Mouse (Mus musculus) kidney, embryonic 16.5 days (tissue): ENCODE data around the gene Lmo7. TPM values are rescaled to one million over a fixed set of nuclear protein-coding genes. Genes with fewer than 3 reads are reported as not detected.

ENCODE experiments used
- ATAC-seq: fragments of 200-750 bp; cut with Nextera tagmentation; 2 replicates; pipeline ENCODE4 v1.8.0; 2017; ENCODE audit warnings: moderate TSS enrichment; ENCODE audit not compliant: low FRiP score, low TSS enrichment
- H3K27ac ChIP-seq: fragments of 300-500 bp; sonication (generic); 2 replicates; pipeline ENCODE4 v1.5.1; 2014; ENCODE audit warnings: low read length
- H3K27me3 ChIP-seq: fragments of 300-500 bp; sonication (generic); 2 replicates; pipeline ENCODE4 v1.6.1; 2014; ENCODE audit warnings: low read length, control low read depth, mixed read lengths; ENCODE audit not compliant: insufficient read depth
- H3K36me3 ChIP-seq: fragments of 300-500 bp; sonication (generic); 2 replicates; pipeline ENCODE4 v1.6.1; 2014; ENCODE audit warnings: low read length, control low read depth, mixed read lengths; ENCODE audit not compliant: insufficient read depth
- H3K4me1 ChIP-seq: fragments of 300-500 bp; sonication (generic); 2 replicates; pipeline ENCODE4 v1.6.1; 2014; ENCODE audit warnings: low read length, control low read depth, mixed read lengths; ENCODE audit not compliant: insufficient read depth
- H3K4me2 ChIP-seq: fragments of 300-500 bp; sonication (generic); replicated peaks from 2 replicates; pipeline ENCODE4 v1.6.1; 2014; ENCODE audit warnings: low read depth, low read length
- H3K4me3 ChIP-seq: fragments of 300-500 bp; sonication (generic); 2 replicates; pipeline ENCODE4 v1.5.1; 2014; ENCODE audit warnings: mild to moderate bottlenecking, low read length
- H3K9ac ChIP-seq: fragments of 300-500 bp; sonication (generic); replicated peaks from 2 replicates; pipeline ENCODE4 v1.6.1; 2014; ENCODE audit warnings: low read length
- H3K9me3 ChIP-seq: fragments of 300-500 bp; sonication (generic); 2 replicates; pipeline ENCODE4 v1.6.1; 2016; ENCODE audit warnings: low read length, control low read depth
- WGBS: fragments of 180-500 bp; shearing (Covaris S2); extraction: QIAGEN DNeasy Blood & Tissue Kit; methylation state at CpG from one replicate; pipeline ENCODE4 v1.1.7; 2014; 5-methylcytosine and 5-hydroxymethylcytosine counted together
- polyA plus RNA-seq: library from polyadenylated mRNA; unstranded; fragments of >200 nt; fragmentation: Nextera tagmentation; extraction: Ambion mirVana; gene quantifications from 2 replicates; pipeline ENCODE4 v1.2.1, GENCODE M21; 2015

The Lmo7 gene
- polyA plus RNA-seq, 1 experiment from 2014 or later, result 17.4 TPM

- H3K4me2 ChIP-seq, result no peak overlapping the region
- H3K27ac ChIP-seq, result no peak overlapping the region
- H3K9me3 ChIP-seq, result no peaks in the 10 kb centered on the region
- WGBS, result 80% methylated on average over 7 of the region's 7 CpGs
- no peaks in the 10 kb centered on the region for H3K27me3 ChIP-seq
- ATAC-seq, result no peak
- H3K36me3 ChIP-seq, result no peaks in the 10 kb centered on the region
- H3K4me1 ChIP-seq, result peaks cover 8% of the 10 kb centered on the region
- no peak overlapping the region for H3K9ac ChIP-seq
- no peak overlapping the region for H3K4me3 ChIP-seq
Observed at GRCm38 (mm10) chr14:101911983-101912382, 182.2 kb downstream of the Lmo7 start.

- Histone ChIP-seq H3K9me3 (no peaks in the 10 kb centered on the region), H3K4me1 (peaks cover 8% of the 10 kb centered on the region), H3K27me3 (no peaks in the 10 kb centered on the region), H3K4me3 (no peak overlapping the region), H3K9ac (no peak overlapping the region), H3K36me3 (no peaks in the 10 kb centered on the region), H3K4me2 (no peak overlapping the region), H3K27ac (no peak overlapping the region)
- WGBS, result 80% methylated on average over 3 of the region's 3 CpGs
- no peak for ATAC-seq
Observed at GRCm38 (mm10) chr14:101912392-101912791, 182.6 kb downstream of the Lmo7 start.

- Histone ChIP-seq H3K4me3 (no peak overlapping the region), H3K4me1 (peaks cover 12% of the 10 kb centered on the region), H3K27me3 (no peaks in the 10 kb centered on the region), H3K27ac (peak overlapping the region; percentile 41), H3K9ac (no peak overlapping the region), H3K4me2 (no peak overlapping the region), H3K9me3 (no peaks in the 10 kb centered on the region), H3K36me3 (peaks cover 4% of the 10 kb centered on the region; the same call in 1 of the 2 replicates)
- ATAC-seq, result peak; percentile 63; the same call in 1 of the 2 replicates
Observed at GRCm38 (mm10) chr14:101914321-101914720, 184.6 kb downstream of the Lmo7 start.

GRCm38 (mm10) chr14:101915867-101916266, 186.1 kb downstream of the Lmo7 start:
- H3K27me3 ChIP-seq, result no peaks in the 10 kb centered on the region
- no peaks in the 10 kb centered on the region for H3K9me3 ChIP-seq
- no peak overlapping the region for H3K9ac ChIP-seq
- H3K27ac ChIP-seq, result no peak overlapping the region
- H3K4me2 ChIP-seq, result no peak overlapping the region
- 65% methylated on average over 8 of the region's 8 CpGs for WGBS
- no peak for ATAC-seq
- H3K4me3 ChIP-seq, result no peak overlapping the region
- H3K36me3 ChIP-seq, result peaks cover 8% of the 10 kb centered on the region; the same call in 1 of the 2 replicates
- H3K4me1 ChIP-seq, result peaks cover 12% of the 10 kb centered on the region

- H3K4me1 ChIP-seq, result peaks cover 8% of the 10 kb centered on the region; the same call in 1 of the 2 replicates
- no peak overlapping the region for H3K4me3 ChIP-seq
- H3K9ac ChIP-seq, result no peak overlapping the region
- H3K27me3 ChIP-seq, result no peaks in the 10 kb centered on the region
- peaks cover 8% of the 10 kb centered on the region; the same call in 1 of the 2 replicates for H3K36me3 ChIP-seq
- H3K9me3 ChIP-seq, result no peaks in the 10 kb centered on the region
- ATAC-seq, result 0 out of 2 replicates have a peak, but pooled peaks have one; percentile 49
- WGBS, result 86% methylated on average over 5 of the region's 5 CpGs
- H3K27ac ChIP-seq, result no peak overlapping the region
- no peak overlapping the region for H3K4me2 ChIP-seq
Observed at GRCm38 (mm10) chr14:101918471-101918870, 188.7 kb downstream of the Lmo7 start.

GRCm38 (mm10) chr14:101927646-101928244, 198.0 kb downstream of the Lmo7 start:
- 90% methylated on average over 12 of the region's 12 CpGs for WGBS
- no peaks in the 10 kb centered on the region for H3K4me1 ChIP-seq
- no peak overlapping the region for H3K27ac ChIP-seq
- ATAC-seq, result no peak
- no peaks in the 10 kb centered on the region for H3K9me3 ChIP-seq
- peaks cover 15% of the 10 kb centered on the region; the same call in 1 of the 2 replicates for H3K36me3 ChIP-seq
- H3K4me3 ChIP-seq, result no peak overlapping the region
- H3K4me2 ChIP-seq, result no peak overlapping the region
- H3K27me3 ChIP-seq, result no peaks in the 10 kb centered on the region
- H3K9ac ChIP-seq, result no peak overlapping the region

- no peak for ATAC-seq
- H3K27me3 ChIP-seq, result no peaks in the 10 kb centered on the region
- WGBS, result 95% methylated on average over 25 of the region's 25 CpGs
Observed at GRCm38 (mm10) chr14:101930576-101931447, 201.1 kb downstream of the Lmo7 start.

GRCm38 (mm10) chr14:101931448-101931750, 201.6 kb downstream of the Lmo7 start:
- no peak overlapping the region for H3K9ac ChIP-seq
- no peak overlapping the region for H3K4me2 ChIP-seq
- WGBS, result 85% methylated on average over 4 of the region's 4 CpGs
- no peaks in the 10 kb centered on the region for H3K9me3 ChIP-seq
- H3K36me3 ChIP-seq, result peaks cover 15% of the 10 kb centered on the region; the same call in 1 of the 2 replicates
- no peak overlapping the region for H3K27ac ChIP-seq
- H3K27me3 ChIP-seq, result no peaks in the 10 kb centered on the region
- H3K4me1 ChIP-seq, result no peaks in the 10 kb centered on the region
- ATAC-seq, result no peak
- H3K4me3 ChIP-seq, result no peak overlapping the region

More at GRCm38 (mm10) chr14:101930576-101931447, 201.1 kb downstream of the Lmo7 start:
- H3K9ac ChIP-seq, result no peak overlapping the region
- H3K4me2 ChIP-seq, result no peak overlapping the region
- no peak overlapping the region for H3K27ac ChIP-seq
- no peaks in the 10 kb centered on the region for H3K9me3 ChIP-seq
- no peak overlapping the region for H3K4me3 ChIP-seq
- no peaks in the 10 kb centered on the region for H3K4me1 ChIP-seq
- peaks cover 15% of the 10 kb centered on the region; the same call in 1 of the 2 replicates for H3K36me3 ChIP-seq

- WGBS, result 84% methylated on average over 9 of the region's 9 CpGs
- H3K27ac ChIP-seq, result no peak overlapping the region
Observed at GRCm38 (mm10) chr14:101933551-101933950, 203.8 kb downstream of the Lmo7 start.

GRCm38 (mm10) chr14:101942971-101943370, 213.2 kb downstream of the Lmo7 start:
- Histone ChIP-seq H3K9me3 (no peaks in the 10 kb centered on the region), H3K4me1 (0 out of 2 replicates have a peak, but pooled peaks cover 2% of the 10 kb centered on the region), H3K27me3 (no peaks in the 10 kb centered on the region), H3K27ac (no peak overlapping the region), H3K4me2 (peak overlapping the region; percentile 35), H3K36me3 (no peaks in the 10 kb centered on the region), H3K9ac (peak overlapping the region; percentile 53; the same call in 1 of the 2 replicates), H3K4me3 (no peak overlapping the region)
- ATAC-seq, result peak; percentile 40; the same call in 1 of the 2 replicates
- WGBS, result 8% methylated on average over 4 of the region's 4 CpGs

More at GRCm38 (mm10) chr14:101933551-101933950, 203.8 kb downstream of the Lmo7 start:
- Histone ChIP-seq H3K36me3 (peaks cover 12% of the 10 kb centered on the region; the same call in 1 of the 2 replicates), H3K27me3 (no peaks in the 10 kb centered on the region), H3K9me3 (no peaks in the 10 kb centered on the region), H3K4me1 (no peaks in the 10 kb centered on the region), H3K4me2 (no peak overlapping the region), H3K9ac (no peak overlapping the region), H3K4me3 (no peak overlapping the region)
- ATAC-seq, result no peak
